Mouse (Mus musculus) CD4-positive naive resting alpha-beta T cell, adult 57 days (primary cell): ENCODE results near the gene Rpgrip1. TPM values are rescaled to one million over a fixed set of nuclear protein-coding genes. Genes with fewer than 3 reads are reported as not detected.

Experiments
- total RNA-seq: library from RNA; stranded (reverse); gene quantifications from one replicate; pipeline ENCODE4 v1.2.4, GENCODE M21; 2023

The Rpgrip1 gene
- total RNA-seq = 7.1 TPM

DNA sequence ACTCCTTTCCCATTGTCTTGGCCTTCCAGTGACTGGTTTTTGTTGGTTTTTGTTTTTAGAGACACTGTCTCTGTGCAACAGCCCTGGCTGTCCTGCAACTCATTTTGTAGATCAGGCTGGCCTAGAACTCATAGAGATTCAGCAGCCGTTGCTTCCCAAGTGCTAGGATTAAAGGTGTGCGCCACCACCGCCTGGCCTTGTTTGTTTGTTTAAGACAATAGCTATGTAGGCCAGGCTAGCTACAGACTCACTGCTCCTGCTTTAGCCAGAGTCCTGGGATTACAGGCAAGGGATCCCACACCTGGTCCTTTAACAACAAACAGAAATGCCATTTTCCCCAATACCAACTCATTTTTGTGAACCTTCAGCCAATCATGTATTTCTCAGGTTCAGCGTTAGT, at the start of gene Rpgrip1:
Gene Rpgrip1, plus strand, starts transcription at position 359 of the 400 bp plus-strand sequence.

DNA sequence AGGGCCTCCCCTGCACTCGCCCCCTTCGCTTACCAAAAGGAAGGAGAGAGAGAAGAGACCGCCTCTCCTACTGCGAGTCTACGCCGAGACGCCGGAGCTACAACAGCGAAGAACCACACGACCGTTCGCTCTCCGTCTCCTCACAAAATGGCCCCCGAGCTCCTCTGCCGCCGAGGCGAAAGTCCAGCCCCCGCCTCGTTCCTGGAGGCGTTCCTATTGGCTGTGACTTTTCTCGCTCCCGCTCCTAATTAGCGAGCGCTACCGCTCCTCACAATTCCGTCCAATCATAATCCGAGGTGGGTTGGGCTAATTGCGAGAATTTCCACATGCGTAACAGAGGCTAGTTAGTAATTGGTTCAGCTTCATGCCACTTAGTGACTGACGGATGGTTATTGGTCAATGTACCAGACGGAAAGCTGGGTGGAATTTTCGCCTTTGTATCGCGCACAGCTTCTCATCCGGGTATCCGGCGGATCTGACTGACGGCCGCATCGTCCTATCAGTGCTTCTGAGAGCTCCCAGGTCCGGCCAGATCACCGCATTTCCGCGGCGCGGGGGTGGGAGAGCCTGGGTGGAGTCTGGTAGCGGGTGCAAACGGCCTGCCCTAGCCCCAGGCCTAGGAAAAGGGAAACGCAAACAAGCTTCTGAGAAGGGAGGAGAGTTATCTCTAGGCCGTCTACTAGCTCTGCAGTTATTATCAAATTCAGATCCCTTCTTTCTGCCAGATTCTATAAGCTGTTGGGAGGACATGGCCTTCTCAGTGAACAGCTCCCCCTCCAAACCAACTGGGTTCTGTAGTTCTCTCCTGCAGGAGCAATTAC, 6.4 kb upstream of the Rpgrip1 start, which contains the start of gene Hnrnpc:
Gene Hnrnpc, minus strand, starts transcription at position 173 of the 821 bp plus-strand sequence.

DNA sequence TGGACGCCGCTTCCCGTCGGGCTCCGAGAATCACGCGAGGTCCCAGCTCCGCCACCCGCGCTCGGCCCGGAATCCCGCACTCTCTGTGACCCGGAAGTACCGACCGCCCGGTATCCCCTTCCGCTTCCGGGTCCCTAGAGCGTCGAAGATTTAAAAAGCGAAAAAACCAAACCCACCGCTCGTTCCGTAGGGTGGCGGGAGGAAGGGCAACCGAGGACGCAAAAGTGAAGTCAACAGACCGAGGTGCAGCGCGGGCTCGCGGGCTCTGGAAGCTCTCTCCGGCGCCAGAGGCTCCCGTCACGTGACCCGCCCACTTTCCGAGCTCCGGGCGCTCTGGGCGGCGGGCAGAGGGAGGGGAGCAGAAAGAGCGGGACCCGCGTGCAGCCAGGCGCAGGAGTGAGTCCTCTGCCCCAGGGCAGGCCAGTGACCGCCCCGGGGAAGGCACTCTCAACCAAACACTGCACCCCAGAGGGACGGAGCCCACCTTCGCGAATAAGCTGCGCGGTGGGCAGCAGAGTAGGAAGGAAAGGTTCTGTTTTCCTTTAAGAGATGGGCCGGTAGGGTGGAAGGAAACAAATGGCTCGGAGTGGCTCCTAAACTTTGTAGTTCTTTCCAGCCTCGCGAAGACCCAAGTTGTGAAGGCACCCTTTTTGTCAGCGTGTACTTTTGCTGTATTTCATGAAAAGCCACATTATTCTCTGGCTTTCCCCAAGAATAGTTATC, 86.8 kb downstream of the Rpgrip1 start, which contains the start of gene Supt16:
Gene Supt16, minus strand, starts transcription at position 261 of the 723 bp plus-strand sequence.

Other genes with a start within 250 kb of the Rpgrip1 start
- 82.5 TPM for gene Mettl17, start 225.9 kb upstream of the Rpgrip1 start, total RNA-seq
- 0.86 TPM for gene Slc39a2, start 217.8 kb upstream of the Rpgrip1 start, total RNA-seq
- gene Ndrg2, start 196.5 kb upstream of the Rpgrip1 start, total RNA-seq = 27.5 TPM
- not detected for gene Tppp2, start 192.3 kb upstream of the Rpgrip1 start, total RNA-seq
- not detected for gene Rnase13, start 187.9 kb upstream of the Rpgrip1 start, total RNA-seq
- gene Arhgef40, start 126.0 kb upstream of the Rpgrip1 start, total RNA-seq = 2.7 TPM
- gene Tmem253, start 95.0 kb upstream of the Rpgrip1 start, total RNA-seq = 0.95 TPM
- gene Zfp219, start 90.0 kb upstream of the Rpgrip1 start, total RNA-seq = 18.6 TPM
- gene Olfr221, start 68.2 kb upstream of the Rpgrip1 start, total RNA-seq = not detected
- 464 TPM for gene Hnrnpc, start 6.7 kb upstream of the Rpgrip1 start, total RNA-seq
- 57.6 TPM for gene Supt16, start 86.7 kb downstream of the Rpgrip1 start, total RNA-seq
- gene Chd8, start 147.1 kb downstream of the Rpgrip1 start, total RNA-seq = 228 TPM
- gene Tox4, start 168.4 kb downstream of the Rpgrip1 start, total RNA-seq = 103 TPM
- gene Rab2b, start 168.8 kb downstream of the Rpgrip1 start, total RNA-seq = 14.2 TPM
- gene Mettl3, start 194.4 kb downstream of the Rpgrip1 start, total RNA-seq = 66.6 TPM
- gene Sall2, start 218.1 kb downstream of the Rpgrip1 start, total RNA-seq = 4.7 TPM
- gene Olfr1513, start 245.7 kb downstream of the Rpgrip1 start, total RNA-seq = not detected